Mouse (Mus musculus): ENCODE results near the gene Tmem144. TPM values are rescaled to one million over a fixed set of nuclear protein-coding genes. Genes with fewer than 3 reads are reported as not detected.

Gene Tmem144
- polyA plus RNA-seq, 1 experiment from 2014 or later: 2.8 TPM

- ATAC-seq: no peak
- Histone ChIP-seq H3K4me1 (ENCODE audit: control insufficient read depth, insufficient read depth, low read length) (no peaks in the 10 kb centered on the region), H3K9me3 (replicated peaks; ENCODE audit: control insufficient read depth, low read length) (no peaks in the 10 kb centered on the region), H3K4me3 (ENCODE audit: low read depth, low read length) (no peak overlapping the region), H3K4me2 (ENCODE audit: low read length) (no peak overlapping the region), H3K27me3 (replicated peaks; ENCODE audit: control insufficient read depth, insufficient read depth, low read length) (no peaks in the 10 kb centered on the region), H3K27ac (ENCODE audit: low read depth, low read length) (no peak overlapping the region), H3K9ac (ENCODE audit: low read length) (no peak overlapping the region), H3K36me3 (ENCODE audit: control insufficient read depth, insufficient read depth, low read length) (no peaks in the 10 kb centered on the region)
- no peak for DNase-seq (ENCODE audit: low spot score)
- WGBS: 39% methylated on average over 4 of the region's 4 CpGs
These were observed 3.7 kb downstream of the Tmem144 start for GRCm38 (mm10) chr3:79848841-79849240.

- no peak overlapping the region for H3K4me2 ChIP-seq (ENCODE audit: low read length)
- ATAC-seq (no peak), DNase-seq (ENCODE audit: low spot score) (no peak)
- 87% methylated on average over 5 of the region's 5 CpGs for WGBS
- no peaks in the 10 kb centered on the region for H3K36me3 ChIP-seq (ENCODE audit: control insufficient read depth, insufficient read depth, low read length)
- H3K27ac ChIP-seq (ENCODE audit: low read depth, low read length): no peak overlapping the region
- H3K4me1 ChIP-seq (ENCODE audit: control insufficient read depth, insufficient read depth, low read length): no peaks in the 10 kb centered on the region
- H3K27me3 ChIP-seq (replicated peaks; ENCODE audit: control insufficient read depth, insufficient read depth, low read length): no peaks in the 10 kb centered on the region
- H3K4me3 ChIP-seq (ENCODE audit: low read depth, low read length): no peak overlapping the region
- no peak overlapping the region for H3K9ac ChIP-seq (ENCODE audit: low read length)
- no peaks in the 10 kb centered on the region for H3K9me3 ChIP-seq (replicated peaks; ENCODE audit: control insufficient read depth, low read length)
These were observed 5.9 kb downstream of the Tmem144 start for GRCm38 (mm10) chr3:79846633-79847032.

- no peak overlapping the region for H3K4me2 ChIP-seq (ENCODE audit: low read length)
- whole genome bisulfite sequencing: 88% methylated on average over 9 of the region's 9 CpGs
- no peak overlapping the region for H3K4me3 ChIP-seq (ENCODE audit: low read depth, low read length)
- H3K27me3 ChIP-seq (replicated peaks; ENCODE audit: control insufficient read depth, insufficient read depth, low read length): no peaks in the 10 kb centered on the region
- ATAC-seq (no peak), DNase-seq (ENCODE audit: low spot score) (no peak)
- no peak overlapping the region for H3K9ac ChIP-seq (ENCODE audit: low read length)
- H3K4me1 ChIP-seq (ENCODE audit: control insufficient read depth, insufficient read depth, low read length): no peaks in the 10 kb centered on the region
- H3K36me3 ChIP-seq (ENCODE audit: control insufficient read depth, insufficient read depth, low read length): no peaks in the 10 kb centered on the region
- H3K27ac ChIP-seq (ENCODE audit: low read depth, low read length): no peak overlapping the region
- no peaks in the 10 kb centered on the region for H3K9me3 ChIP-seq (replicated peaks; ENCODE audit: control insufficient read depth, low read length)
These were observed 8.6 kb downstream of the Tmem144 start for GRCm38 (mm10) chr3:79843999-79844398.

GRCm38 (mm10) chr3:79842616-79843016 is 10.0 kb downstream of the Tmem144 start:
- H3K4me2 ChIP-seq (ENCODE audit: low read length): peak overlapping the region; percentile 63
- H3K27ac ChIP-seq (ENCODE audit: low read depth, low read length): no peak overlapping the region
- no peaks in the 10 kb centered on the region for H3K4me1 ChIP-seq (ENCODE audit: control insufficient read depth, insufficient read depth, low read length)
- peak overlapping the region; percentile 42 for H3K4me3 ChIP-seq (ENCODE audit: low read depth, low read length)
- peak overlapping the region; percentile 41 for H3K9ac ChIP-seq (ENCODE audit: low read length)
- peak; percentile 82 for ATAC-seq
- no peaks in the 10 kb centered on the region for H3K36me3 ChIP-seq (ENCODE audit: control insufficient read depth, insufficient read depth, low read length)
- no peaks in the 10 kb centered on the region for H3K27me3 ChIP-seq (replicated peaks; ENCODE audit: control insufficient read depth, insufficient read depth, low read length)
- no peaks in the 10 kb centered on the region for H3K9me3 ChIP-seq (replicated peaks; ENCODE audit: control insufficient read depth, low read length)
- WGBS: 2% methylated on average over 19 of the region's 19 CpGs
- peak; percentile 87 for DNase-seq (ENCODE audit: low spot score)

GRCm38 (mm10) chr3:79842165-79842564 is 10.4 kb downstream of the Tmem144 start:
- Histone ChIP-seq H3K9me3 (replicated peaks; ENCODE audit: control insufficient read depth, low read length) (no peaks in the 10 kb centered on the region), H3K27ac (ENCODE audit: low read depth, low read length) (no peak overlapping the region), H3K9ac (ENCODE audit: low read length) (peak overlapping the region; percentile 29; the same call in 1 of the 2 replicates), H3K4me3 (ENCODE audit: low read depth, low read length) (peak overlapping the region; percentile 42), H3K36me3 (ENCODE audit: control insufficient read depth, insufficient read depth, low read length) (no peaks in the 10 kb centered on the region), H3K4me2 (ENCODE audit: low read length) (peak overlapping the region; percentile 63), H3K27me3 (replicated peaks; ENCODE audit: control insufficient read depth, insufficient read depth, low read length) (no peaks in the 10 kb centered on the region), H3K4me1 (ENCODE audit: control insufficient read depth, insufficient read depth, low read length) (no peaks in the 10 kb centered on the region)
- DNase-seq (ENCODE audit: low spot score) (peak; percentile 74), ATAC-seq (peak; percentile 49)
- WGBS: 8% methylated on average over 12 of the region's 12 CpGs

- DNase-seq (ENCODE audit: low spot score): peak; percentile 81
- 11% methylated on average over 6 of the region's 6 CpGs for WGBS
- Histone ChIP-seq H3K27ac (ENCODE audit: low read depth, low read length) (no peak overlapping the region), H3K36me3 (ENCODE audit: control insufficient read depth, insufficient read depth, low read length) (no peaks in the 10 kb centered on the region), H3K4me3 (ENCODE audit: low read depth, low read length) (peak overlapping the region; percentile 42), H3K9ac (ENCODE audit: low read length) (no peak overlapping the region), H3K4me1 (ENCODE audit: control insufficient read depth, insufficient read depth, low read length) (no peaks in the 10 kb centered on the region), H3K9me3 (replicated peaks; ENCODE audit: control insufficient read depth, low read length) (no peaks in the 10 kb centered on the region), H3K27me3 (replicated peaks; ENCODE audit: control insufficient read depth, insufficient read depth, low read length) (no peaks in the 10 kb centered on the region), H3K4me2 (ENCODE audit: low read length) (peak overlapping the region; percentile 63)
- peak; percentile 71 for ATAC-seq
These were observed 11.1 kb downstream of the Tmem144 start for GRCm38 (mm10) chr3:79841475-79841874.

- WGBS: 59% methylated on average over 6 of the region's 6 CpGs
- Histone ChIP-seq H3K4me1 (ENCODE audit: control insufficient read depth, insufficient read depth, low read length) (no peaks in the 10 kb centered on the region), H3K9me3 (replicated peaks; ENCODE audit: control insufficient read depth, low read length) (no peaks in the 10 kb centered on the region), H3K4me3 (ENCODE audit: low read depth, low read length) (no peak overlapping the region), H3K27ac (ENCODE audit: low read depth, low read length) (no peak overlapping the region), H3K36me3 (ENCODE audit: control insufficient read depth, insufficient read depth, low read length) (no peaks in the 10 kb centered on the region), H3K9ac (ENCODE audit: low read length) (no peak overlapping the region), H3K4me2 (ENCODE audit: low read length) (no peak overlapping the region), H3K27me3 (replicated peaks; ENCODE audit: control insufficient read depth, insufficient read depth, low read length) (no peaks in the 10 kb centered on the region)
- DNase-seq (ENCODE audit: low spot score): peak; percentile 52
- ATAC-seq: no peak
These were observed 13.8 kb downstream of the Tmem144 start for GRCm38 (mm10) chr3:79838751-79839150.

- Histone ChIP-seq H3K4me3 (ENCODE audit: low read depth, low read length) (no peak overlapping the region), H3K9me3 (replicated peaks; ENCODE audit: control insufficient read depth, low read length) (no peaks in the 10 kb centered on the region), H3K4me1 (ENCODE audit: control insufficient read depth, insufficient read depth, low read length) (no peaks in the 10 kb centered on the region), H3K27ac (ENCODE audit: low read depth, low read length) (no peak overlapping the region), H3K4me2 (ENCODE audit: low read length) (no peak overlapping the region), H3K27me3 (replicated peaks; ENCODE audit: control insufficient read depth, insufficient read depth, low read length) (no peaks in the 10 kb centered on the region), H3K9ac (ENCODE audit: low read length) (no peak overlapping the region), H3K36me3 (ENCODE audit: control insufficient read depth, insufficient read depth, low read length) (no peaks in the 10 kb centered on the region)
- no peak for DNase-seq (ENCODE audit: low spot score)
- ATAC-seq: no peak
These were observed 23.3 kb downstream of the Tmem144 start for GRCm38 (mm10) chr3:79829289-79829688.

GRCm38 (mm10) chr3:79825067-79825780 is 27.3 kb downstream of the Tmem144 start:
- no peaks in the 10 kb centered on the region for H3K4me1 ChIP-seq (ENCODE audit: control insufficient read depth, insufficient read depth, low read length)
- ATAC-seq (no peak), DNase-seq (ENCODE audit: low spot score) (no peak)

More at GRCm38 (mm10) chr3:79825067-79825780, 27.3 kb downstream of the Tmem144 start:
- H3K4me3 ChIP-seq (ENCODE audit: low read depth, low read length): no peak overlapping the region
- H3K4me2 ChIP-seq (ENCODE audit: low read length): no peak overlapping the region
- no peaks in the 10 kb centered on the region for H3K27me3 ChIP-seq (replicated peaks; ENCODE audit: control insufficient read depth, insufficient read depth, low read length)
- H3K9ac ChIP-seq (ENCODE audit: low read length): no peak overlapping the region
- H3K36me3 ChIP-seq (ENCODE audit: control insufficient read depth, insufficient read depth, low read length): no peaks in the 10 kb centered on the region
- no peak overlapping the region for H3K27ac ChIP-seq (ENCODE audit: low read depth, low read length)
- H3K9me3 ChIP-seq (replicated peaks; ENCODE audit: control insufficient read depth, low read length): no peaks in the 10 kb centered on the region
- 90% methylated on average over 14 of the region's 14 CpGs for WGBS

Measured in forebrain, embryonic 14.5 days (tissue).